Mouse (Mus musculus): ENCODE measurements at regions not wholly inside any gene's neighbourhood (a gene's known extent, or its start where the extent isn't known, plus 50 kb on each side); places are given as distances from the start of the nearest gene placed in this dataset.

DNA sequence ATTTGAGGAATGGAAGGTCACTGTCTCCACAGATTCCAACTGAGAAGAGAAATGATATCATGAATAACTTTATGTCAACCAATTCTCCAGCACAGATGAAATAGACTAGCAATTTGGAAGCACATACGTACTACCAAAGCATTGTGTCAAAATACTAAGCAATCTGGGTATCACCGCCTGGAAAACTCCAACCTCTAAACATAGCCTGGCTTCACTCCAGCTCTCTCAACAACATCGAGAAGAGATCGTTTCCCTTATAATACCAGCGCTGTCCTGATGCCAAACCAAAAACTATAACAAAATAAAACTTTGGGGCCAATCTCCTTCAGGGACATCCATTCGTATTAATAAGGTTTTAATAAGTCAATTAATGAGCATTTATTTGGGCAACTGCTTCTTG is 205.8 kb downstream of the Npr3 start:
- Histone ChIP-seq H3K27ac (ENCODE audit: insufficient read depth, low read length) (no peak overlapping the region), H3K4me1 (ENCODE audit: control insufficient read depth, insufficient read depth, low read length) (no peaks in the 10 kb centered on the region), H3K27me3 (ENCODE audit: control insufficient read depth, insufficient read depth, low read length) (no peaks in the 10 kb centered on the region), H3K4me3 (replicated peaks; ENCODE audit: insufficient read depth, low read depth, low read length) (no peak overlapping the region)
- no peak for DNase-seq
- WGBS, result 58% methylated on average over 6 of the region's 6 CpGs
- TF ChIP-seq CTCF (IDR thresholded peaks at IDR 0.05; ENCODE audit: borderline replicate concordance, insufficient read depth, low read depth, low read length) (no peak), POLR2A (IDR thresholded peaks at IDR 0.05; ENCODE audit: borderline replicate concordance, insufficient read depth, low read length) (no peak)

DNA sequence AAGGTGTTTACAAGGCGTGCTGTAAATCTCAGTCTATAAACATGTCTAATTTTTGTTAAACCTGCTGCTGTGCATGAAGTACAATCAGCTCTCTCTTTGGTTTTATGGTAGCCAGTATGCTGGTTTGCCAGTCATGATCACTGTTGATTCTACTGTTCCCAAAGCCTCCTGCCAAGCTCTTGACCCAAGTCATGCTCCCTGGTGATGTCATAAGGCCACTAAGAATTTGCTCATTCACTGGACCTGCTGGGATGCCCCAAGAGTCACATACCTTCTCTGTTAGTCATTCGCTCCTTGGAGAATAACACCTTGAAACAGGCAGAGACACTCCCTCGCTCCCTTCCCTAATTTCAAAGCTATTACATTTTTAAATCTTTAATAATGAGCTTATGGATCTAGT is 207.2 kb downstream of the Npr3 start:
- TF ChIP-seq POLR2A (IDR thresholded peaks at IDR 0.05; ENCODE audit: borderline replicate concordance, insufficient read depth, low read length) (no peak), CTCF (IDR thresholded peaks at IDR 0.05; ENCODE audit: borderline replicate concordance, insufficient read depth, low read depth, low read length) (no peak)
- Histone ChIP-seq H3K27ac (ENCODE audit: insufficient read depth, low read length) (no peak overlapping the region), H3K4me1 (ENCODE audit: control insufficient read depth, insufficient read depth, low read length) (no peaks in the 10 kb centered on the region), H3K27me3 (ENCODE audit: control insufficient read depth, insufficient read depth, low read length) (no peaks in the 10 kb centered on the region), H3K4me3 (replicated peaks; ENCODE audit: insufficient read depth, low read depth, low read length) (no peak overlapping the region)
- no peak for DNase-seq
- WGBS, result 90% methylated on average over 3 of the region's 3 CpGs

DNA sequence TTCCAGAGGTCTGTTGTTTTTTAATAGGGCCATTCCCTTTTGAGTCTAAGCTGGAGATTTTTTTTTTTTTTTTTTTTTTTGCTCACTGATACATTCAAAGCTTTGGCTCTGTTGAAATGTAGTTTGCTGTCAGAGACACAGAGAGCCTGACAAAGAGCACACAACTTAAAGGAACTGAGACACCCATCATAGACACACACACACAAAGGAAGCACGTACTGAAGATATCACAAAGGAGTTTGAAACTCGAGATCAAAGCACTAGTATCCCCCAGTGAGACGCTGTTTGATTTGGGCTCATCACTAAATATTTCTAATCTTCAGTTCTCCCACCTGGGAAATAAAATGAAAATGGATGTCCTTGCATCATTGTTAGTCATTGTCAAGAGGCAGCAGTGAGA is 210.0 kb downstream of the Npr3 start:
- WGBS, result 34% methylated on average over 3 of the region's 3 CpGs
- H3K27me3 ChIP-seq (ENCODE audit: control insufficient read depth, insufficient read depth, low read length), result no peaks in the 10 kb centered on the region

DNA sequence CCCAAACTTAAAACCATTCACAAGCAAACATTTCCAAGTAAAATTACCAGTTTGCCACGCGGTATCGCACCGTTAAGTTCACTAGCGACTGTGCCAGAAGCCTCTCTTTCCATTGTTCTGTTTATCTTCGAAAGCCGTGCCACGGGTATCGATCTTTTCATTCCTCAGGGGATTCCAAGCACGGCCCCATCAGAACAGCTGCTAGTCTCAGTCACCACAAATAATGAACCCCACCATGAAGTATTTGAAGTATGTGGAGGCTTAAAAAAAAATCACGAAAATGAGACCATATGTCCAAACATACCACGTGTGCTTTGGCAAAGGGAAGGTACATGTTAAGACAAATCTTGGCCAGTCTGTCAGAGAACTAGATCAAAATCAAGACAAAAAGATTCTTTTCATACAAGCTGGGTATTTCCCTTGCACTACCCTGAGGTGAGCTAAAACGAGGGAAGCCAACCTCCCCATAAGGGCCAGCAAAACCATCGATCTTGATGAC is 213.3 kb downstream of the Npr3 start:
- TF ChIP-seq POLR2A (IDR thresholded peaks at IDR 0.05; ENCODE audit: borderline replicate concordance, insufficient read depth, low read length), result no peak
- no peak for TF ChIP-seq CTCF (IDR thresholded peaks at IDR 0.05; ENCODE audit: borderline replicate concordance, insufficient read depth, low read depth, low read length)
- WGBS, result 57% methylated on average over 14 of the region's 14 CpGs
- no peak overlapping the region for H3K27ac ChIP-seq (ENCODE audit: insufficient read depth, low read length)

More for the DNA sequence above, 210.0 kb downstream of the Npr3 start:
- Histone ChIP-seq H3K4me1 (ENCODE audit: control insufficient read depth, insufficient read depth, low read length) (no peaks in the 10 kb centered on the region), H3K27ac (ENCODE audit: insufficient read depth, low read length) (no peak overlapping the region), H3K4me3 (replicated peaks; ENCODE audit: insufficient read depth, low read depth, low read length) (no peak overlapping the region)
- DNase-seq, result no peak
- TF ChIP-seq CTCF (IDR thresholded peaks at IDR 0.05; ENCODE audit: borderline replicate concordance, insufficient read depth, low read depth, low read length) (no peak), POLR2A (IDR thresholded peaks at IDR 0.05; ENCODE audit: borderline replicate concordance, insufficient read depth, low read length) (no peak)

DNA sequence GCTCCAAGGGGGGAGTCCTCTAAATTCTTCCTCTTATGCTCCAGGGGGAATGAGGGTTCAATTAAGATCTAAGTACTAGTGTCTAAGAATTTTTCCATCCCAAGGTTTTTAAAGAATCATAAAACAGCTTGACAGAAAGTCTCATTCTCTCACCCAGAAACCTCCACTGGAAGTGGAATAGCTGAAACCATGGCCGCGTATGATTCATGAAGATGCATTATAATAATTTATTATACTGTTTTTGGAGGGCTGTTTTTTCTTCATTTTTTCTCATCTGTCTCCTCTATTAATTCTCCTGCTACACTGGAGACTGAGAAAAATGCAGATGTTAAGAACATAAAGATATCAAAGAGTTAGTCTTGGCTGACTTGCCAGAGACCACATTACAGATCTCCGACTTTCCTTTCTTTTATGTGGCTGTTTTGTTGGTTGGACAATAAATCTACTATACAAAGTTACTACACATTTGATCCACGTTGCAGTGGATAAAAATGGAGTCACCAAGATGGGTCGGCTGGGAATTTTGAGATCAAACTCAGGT is 242.2 kb downstream of the Npr3 start:
- no peaks in the 10 kb centered on the region for H3K4me1 ChIP-seq (ENCODE audit: control insufficient read depth, insufficient read depth, low read length)
- H3K4me3 ChIP-seq (replicated peaks; ENCODE audit: insufficient read depth, low read depth, low read length), result no peak overlapping the region
- DNase-seq, result no peak
- H3K27ac ChIP-seq (ENCODE audit: insufficient read depth, low read length), result no peak overlapping the region
- TF ChIP-seq CTCF (IDR thresholded peaks at IDR 0.05; ENCODE audit: borderline replicate concordance, insufficient read depth, low read depth, low read length) (no peak), POLR2A (IDR thresholded peaks at IDR 0.05; ENCODE audit: borderline replicate concordance, insufficient read depth, low read length) (no peak)
- H3K27me3 ChIP-seq (ENCODE audit: control insufficient read depth, insufficient read depth, low read length), result no peaks in the 10 kb centered on the region
- WGBS, result 82% methylated on average over 5 of the region's 5 CpGs

More for the DNA sequence above, 213.3 kb downstream of the Npr3 start:
- no peaks in the 10 kb centered on the region for H3K4me1 ChIP-seq (ENCODE audit: control insufficient read depth, insufficient read depth, low read length)
- H3K27me3 ChIP-seq (ENCODE audit: control insufficient read depth, insufficient read depth, low read length), result no peaks in the 10 kb centered on the region
- DNase-seq, result no peak
- H3K4me3 ChIP-seq (replicated peaks; ENCODE audit: insufficient read depth, low read depth, low read length), result no peak overlapping the region

DNA sequence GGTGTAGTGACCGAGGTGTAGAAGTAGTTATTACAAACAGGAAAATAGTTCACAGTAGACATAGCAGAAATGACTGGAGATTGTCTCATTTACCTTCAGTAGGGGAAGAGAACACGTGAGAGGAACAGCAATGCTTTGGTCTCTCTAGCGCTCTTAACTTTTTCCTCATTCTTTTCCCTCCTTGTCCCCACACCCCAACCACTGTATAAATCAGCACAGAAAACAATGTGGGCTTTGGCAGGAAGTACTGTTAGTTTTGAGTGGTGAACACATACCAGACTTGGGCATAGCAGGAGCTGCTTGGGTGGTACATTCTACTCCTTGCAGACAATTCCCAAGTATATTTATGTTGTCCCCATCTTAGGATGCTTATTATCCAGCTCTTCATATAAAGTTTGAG is 251.9 kb downstream of the Npr3 start:
- no peak for TF ChIP-seq CTCF (IDR thresholded peaks at IDR 0.05; ENCODE audit: borderline replicate concordance, insufficient read depth, low read depth, low read length)
- H3K27me3 ChIP-seq (ENCODE audit: control insufficient read depth, insufficient read depth, low read length), result no peaks in the 10 kb centered on the region
- no peak overlapping the region for H3K4me3 ChIP-seq (replicated peaks; ENCODE audit: insufficient read depth, low read depth, low read length)
- H3K27ac ChIP-seq (ENCODE audit: insufficient read depth, low read length), result no peak overlapping the region
- no peaks in the 10 kb centered on the region for H3K4me1 ChIP-seq (ENCODE audit: control insufficient read depth, insufficient read depth, low read length)
- DNase-seq, result no peak
- 95% methylated on average over 3 of the region's 3 CpGs for WGBS

DNA sequence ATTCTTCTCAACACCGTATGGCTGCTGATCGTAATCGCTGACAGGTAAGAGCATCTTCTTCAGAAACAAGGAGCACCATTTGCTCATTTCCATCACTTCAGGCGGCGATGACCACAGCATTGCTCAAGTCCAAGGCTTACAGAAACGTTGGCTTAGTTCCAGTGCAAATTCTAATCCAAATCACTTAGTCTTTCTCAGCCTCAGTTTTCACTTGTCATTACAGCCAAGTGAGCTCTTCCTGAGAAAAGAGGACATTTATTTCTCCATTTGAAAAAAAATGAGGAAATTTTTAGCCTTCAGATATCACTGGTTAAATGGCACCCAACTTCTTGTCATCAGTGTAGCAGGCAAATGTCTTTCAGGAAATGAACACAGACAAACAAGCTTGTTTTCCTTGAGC is 246.8 kb upstream of the Tars start:
- TF ChIP-seq POLR2A (IDR thresholded peaks at IDR 0.05; ENCODE audit: borderline replicate concordance, insufficient read depth, low read length) (no peak), CTCF (IDR thresholded peaks at IDR 0.05; ENCODE audit: borderline replicate concordance, insufficient read depth, low read depth, low read length) (no peak)
- H3K4me3 ChIP-seq (replicated peaks; ENCODE audit: insufficient read depth, low read depth, low read length), result no peak overlapping the region
- H3K4me1 ChIP-seq (ENCODE audit: control insufficient read depth, insufficient read depth, low read length), result no peaks in the 10 kb centered on the region
- WGBS, result 77% methylated on average over 6 of the region's 6 CpGs
- no peak overlapping the region for H3K27ac ChIP-seq (ENCODE audit: insufficient read depth, low read length)
- no peaks in the 10 kb centered on the region for H3K27me3 ChIP-seq (ENCODE audit: control insufficient read depth, insufficient read depth, low read length)
- DNase-seq, result no peak

DNA sequence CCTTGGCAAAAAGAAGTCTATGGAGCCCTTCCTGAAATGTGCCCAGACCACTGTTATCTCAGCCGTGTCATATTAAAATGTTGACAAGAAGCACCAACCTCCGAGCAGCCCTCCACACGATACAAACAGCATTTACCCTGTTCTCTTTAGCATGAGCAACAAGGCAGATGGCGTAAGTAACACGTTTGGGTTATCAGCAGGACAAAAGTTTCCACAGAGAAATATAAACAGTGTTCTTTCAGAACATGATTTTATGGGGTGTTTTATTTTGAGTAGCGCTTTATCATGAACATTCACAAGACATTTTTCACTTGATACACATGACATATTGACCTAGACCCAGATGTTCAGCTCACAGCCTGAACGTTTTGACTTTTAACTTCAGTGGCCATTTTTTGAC is 245.3 kb upstream of the Tars start:
- Histone ChIP-seq H3K27ac (ENCODE audit: insufficient read depth, low read length) (no peak overlapping the region), H3K4me1 (ENCODE audit: control insufficient read depth, insufficient read depth, low read length) (no peaks in the 10 kb centered on the region), H3K27me3 (ENCODE audit: control insufficient read depth, insufficient read depth, low read length) (no peaks in the 10 kb centered on the region), H3K4me3 (replicated peaks; ENCODE audit: insufficient read depth, low read depth, low read length) (no peak overlapping the region)
- WGBS, result 83% methylated on average over 7 of the region's 7 CpGs
- DNase-seq, result no peak
- TF ChIP-seq POLR2A (IDR thresholded peaks at IDR 0.05; ENCODE audit: borderline replicate concordance, insufficient read depth, low read length), result no peak
- TF ChIP-seq CTCF (IDR thresholded peaks at IDR 0.05; ENCODE audit: borderline replicate concordance, insufficient read depth, low read depth, low read length), result no peak

All from cerebellum, adult 2 months (tissue).